Mouse (Mus musculus): ENCODE results near the gene Cypt14.
"Not testable (repeated sequence)": the region's sequence is repeated elsewhere in the genome, so short reads cannot be mapped to it uniquely, and the experiment has no call there.

Gene Cypt14

DNA sequence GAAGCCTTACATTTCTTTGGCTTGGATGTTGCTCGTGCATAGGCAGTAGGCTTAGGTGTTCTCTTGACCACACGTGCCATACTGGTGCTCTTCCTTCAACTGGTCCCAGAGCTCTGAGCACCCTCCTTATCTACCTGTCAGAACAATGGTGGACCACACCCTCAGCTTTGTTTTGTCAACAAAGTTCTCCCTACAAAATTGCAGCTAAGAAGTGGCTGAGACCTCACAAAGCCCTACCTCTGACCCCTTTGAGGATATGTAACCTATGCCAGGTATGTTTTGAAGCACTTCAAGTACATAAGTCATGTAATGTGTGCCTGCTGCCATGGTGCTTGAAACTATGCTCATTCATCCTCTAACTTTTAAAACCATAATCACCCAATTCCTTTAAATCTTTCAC is at the start of gene Cypt14:
Gene Cypt14 (minus strand): TSS at position 101 of the 400 bp plus-strand sequence.
- DNase-seq: not testable (repeated sequence)
